Mouse (Mus musculus) G1E (cell line): ENCODE results near the gene Unc5cl.

Experiments
- CTCF ChIP-seq: IDR thresholded peaks from 2 replicates; pipeline ENCODE4 v1.5.1; 2012; ENCODE audit warnings: low read depth, low read length, inconsistent platforms, mixed read lengths
- GATA1 ChIP-seq: IDR thresholded peaks from 2 replicates; pipeline ENCODE4 v1.6.1; 2012; ENCODE audit warnings: borderline replicate concordance, low read length, inconsistent platforms, mixed read lengths
- GATA2 ChIP-seq: IDR thresholded peaks from 2 replicates; pipeline ENCODE4 v1.6.1; 2012; ENCODE audit warnings: low read depth, low read length, inconsistent platforms, borderline replicate concordance
- POLR2AphosphoS5 ChIP-seq: IDR thresholded peaks from 2 replicates; pipeline ENCODE4 v1.6.1; 2012; ENCODE audit warnings: low read depth, low read length, inconsistent platforms; ENCODE audit not compliant: insufficient replicate concordance

DNA sequence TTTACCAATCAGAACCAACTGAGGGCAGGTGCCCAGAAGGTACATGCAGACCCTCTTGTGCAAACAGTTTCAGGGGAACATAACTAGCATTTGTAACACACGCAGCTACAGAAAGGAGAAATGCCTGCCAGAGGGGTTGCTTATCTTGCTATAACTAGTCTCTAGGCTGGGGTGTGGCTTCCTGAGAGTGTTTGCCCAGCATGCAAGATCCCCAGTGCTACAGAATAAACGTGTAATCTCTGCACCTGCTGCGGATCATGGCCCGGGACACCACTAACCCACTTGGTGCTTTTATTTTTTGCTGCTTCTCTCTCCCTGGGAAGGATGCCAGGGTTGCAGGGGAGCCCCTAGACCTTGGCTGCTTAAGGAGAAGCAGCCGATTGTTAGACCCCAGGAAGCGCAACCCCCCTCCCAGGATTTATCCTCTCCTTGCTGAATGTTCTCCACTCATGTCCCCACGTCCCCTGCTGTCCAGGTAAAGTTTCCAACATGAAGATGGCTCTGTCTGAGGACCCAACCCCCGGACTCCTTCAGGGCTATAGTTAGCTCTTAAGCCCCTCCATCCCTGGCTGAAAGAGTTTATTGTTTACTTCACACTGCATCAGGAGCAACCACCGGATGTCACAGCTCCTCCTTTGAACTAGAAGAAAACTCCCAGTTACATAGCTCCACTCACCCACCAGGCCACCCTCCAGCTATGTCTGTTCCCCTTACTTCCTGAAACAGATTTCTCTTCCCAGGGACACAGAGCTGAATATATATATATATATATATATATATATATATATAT lies 28.7 kb upstream of the Unc5cl start:
- no peak for TF ChIP-seq CTCF
- TF ChIP-seq GATA1 = no peak
- TF ChIP-seq GATA2 = no peak
- no peak for TF ChIP-seq POLR2AphosphoS5
